Mouse (Mus musculus) stomach, postnatal 0 days (tissue): Measurements from ENCODE around the gene Krt8.

Experiments
- CTCF ChIP-seq: IDR thresholded peaks from 2 replicates; pipeline ENCODE4 v1.5.1; 2016; ENCODE audit warnings: antibody characterized with exemption, low read depth, mild to moderate bottlenecking, moderate library complexity
- EP300 ChIP-seq: optimal IDR thresholded peaks from 2 replicates; pipeline ENCODE3; 2016; ENCODE audit warnings: antibody characterized with exemption

- TF ChIP-seq CTCF (no peak), EP300 (no peak)
These were observed 18.2 kb upstream of the Krt8 start for GRCm38 (mm10) chr15:102022481-102022880.
